Mouse (Mus musculus) CH12.LX (cell line): ENCODE results near the gene G530012D18Rik. TPM values are rescaled to one million over a fixed set of nuclear protein-coding genes. Genes with fewer than 3 reads are reported as not detected.
A peak's percentile ranks its signal among the peaks of the same experiment; 100 is the strongest.
"Not testable (repeated sequence)": the region's sequence is repeated elsewhere in the genome, so short reads cannot be mapped to it uniquely, and the experiment has no call there.

ENCODE experiments used
- DNase-seq: peaks from one replicate; pipeline ENCODE4 v3.0.0-alpha.2; 2013; ENCODE audit errors: extremely low read depth
- H3K27ac ChIP-seq: 2 replicates; pipeline ENCODE4 v1.5.1; 2012; ENCODE audit warnings: low read depth, mild to moderate bottlenecking, control low read depth, moderate library complexity; ENCODE audit not compliant: insufficient read depth
- H3K27me3 ChIP-seq: replicated peaks from 2 replicates; pipeline ENCODE3; 2012; ENCODE audit warnings: inconsistent platforms
- H3K36me3 ChIP-seq, 2 experiments: replicated peaks in 1 of 2; 2 replicates each; pipeline versions ENCODE3 to v1.6.1; 2012; ENCODE audit warnings: inconsistent platforms in 1 of 2, low read length in 1 of 2, mild to moderate bottlenecking in 1 of 2, mixed read lengths in 1 of 2, moderate library complexity in 1 of 2; ENCODE audit not compliant: control insufficient read depth in 1 of 2, insufficient read depth in 1 of 2
- H3K4me1 ChIP-seq, 2 experiments: 2 replicates each; pipeline ENCODE4 v1.6.1; 2012; ENCODE audit warnings: inconsistent platforms in 1 of 2, moderate library complexity in 1 of 2; ENCODE audit not compliant: insufficient read depth in 2 of 2, control insufficient read depth in 1 of 2
- H3K4me2 ChIP-seq: 2 replicates; pipeline ENCODE4 v1.6.1; 2012; ENCODE audit warnings: low read depth, mild to moderate bottlenecking, control low read depth; ENCODE audit not compliant: poor library complexity, insufficient read depth, severe bottlenecking
- H3K4me3 ChIP-seq, 3 experiments: fragments of 150-350 bp in 1 of 3; sonication (generic) in 1 of 3; replicated peaks in 1 of 3; 2 replicates each; pipeline versions ENCODE3 to v1.5.1; 2011 to 2012; ENCODE audit warnings: low read depth in 2 of 3, low read length in 2 of 3, mild to moderate bottlenecking in 2 of 3, moderate library complexity in 2 of 3, control low read depth in 1 of 3, improper control_type of control experiment in 1 of 3, inconsistent platforms in 1 of 3, mixed read lengths in 1 of 3; ENCODE audit not compliant: poor library complexity in 1 of 3
- H3K79me2 ChIP-seq: replicated peaks from 2 replicates; pipeline ENCODE4 v1.6.1; 2012; ENCODE audit warnings: mild to moderate bottlenecking, moderate library complexity; ENCODE audit not compliant: control insufficient read depth, poor library complexity, insufficient read depth, severe bottlenecking; ENCODE audit errors: extremely low read depth
- H3K9ac ChIP-seq: 2 replicates; pipeline ENCODE4 v1.6.1; 2012; ENCODE audit warnings: low read depth, mild to moderate bottlenecking, control low read depth, moderate library complexity; ENCODE audit not compliant: insufficient read depth
- H3K9me3 ChIP-seq: replicated peaks from 2 replicates; pipeline ENCODE3; 2012; ENCODE audit warnings: low read length, inconsistent platforms, mixed read lengths
- ELF1 ChIP-seq: IDR thresholded peaks from 2 replicates; pipeline ENCODE4 v1.6.1; 2014; ENCODE audit warnings: low read depth, mild to moderate bottlenecking, inconsistent platforms, low read length, improper control_type of control experiment
- EP300 ChIP-seq: IDR thresholded peaks from 2 replicates; pipeline ENCODE4 v1.6.1; 2011; ENCODE audit warnings: low read length, improper control_type of control experiment
- ETS1 ChIP-seq: conservative IDR thresholded peaks from 2 replicates; pipeline ENCODE4 v1.6.1; 2012; ENCODE audit warnings: low read depth, mild to moderate bottlenecking, inconsistent platforms, low read length, improper control_type of control experiment, moderate library complexity
- IRF4 ChIP-seq: IDR thresholded peaks from 2 replicates; pipeline ENCODE4 v1.6.1; 2014; ENCODE audit warnings: low read depth, mild to moderate bottlenecking, inconsistent platforms, low read length, improper control_type of control experiment
- TCF12 ChIP-seq: IDR thresholded peaks from 2 replicates; pipeline ENCODE4 v1.6.1; 2014; ENCODE audit warnings: low read depth, mild to moderate bottlenecking, inconsistent platforms, low read length, improper control_type of control experiment
- dilution Hi-C: fragments of 300-500 bp; cut with MboI; formaldehyde crosslinking; loops from 2 replicates; pipeline ENCODE4 v1.14.3; 2020; ENCODE audit warnings: low sequenced_read_pairs; ENCODE audit not compliant: extremely low pct_unique_long_range_greater_than_20kb, extremely low pct_ligation_motif_present
- in situ Hi-C: fragments of 300-500 bp; cut with MboI; formaldehyde crosslinking; loops from 3 replicates; pipeline ENCODE4 v1.14.3; 2019; ENCODE audit warnings: low sequenced_read_pairs, low pct_ligation_motif_present, low pct_unique_long_range_greater_than_20kb, mixed read lengths
- polyA plus RNA-seq: library from polyadenylated mRNA; unstranded; fragments of >175 nt; gene quantifications from 2 replicates; pipeline ENCODE4 v1.2.1, GENCODE M21; 2012; ENCODE audit warnings: low read depth; ENCODE audit not compliant: insufficient read length
- total RNA-seq, 2 experiments: library from RNA; depleted of rRNA; stranded (reverse); fragments of 300-350 nt in 1 of 2; fragments of >200 nt in 1 of 2; gene quantifications; 2 replicates each; pipeline ENCODE4 v1.2.3; 2012 to 2014

Gene G530012D18Rik
- total RNA-seq (2012; rRNA removed), result 9.1 and 10.4 TPM in 2 replicates
- total RNA-seq (2014; rRNA removed), result not detected in 2 replicates
- 69.3 and 72.5 TPM in 2 replicates for polyA plus RNA-seq

GRCm38 (mm10) chr1:85575376-85575775 lies at the start of gene G530012D18Rik:
G530012D18Rik (plus strand) TSS chr1:85575676.
- H3K9ac ChIP-seq, dilution Hi-C loops, in situ Hi-C loops, H3K4me1 ChIP-seq, H3K27me3 ChIP-seq, H3K4me2 ChIP-seq, H3K9me3 ChIP-seq, DNase-seq, H3K79me2 ChIP-seq, H3K27ac ChIP-seq, H3K36me3 ChIP-seq, H3K4me3 ChIP-seq: not testable (repeated sequence)

GRCm38 (mm10) chr1:85526401-85526800 lies 49.1 kb upstream of the G530012D18Rik start:
- H3K4me1 ChIP-seq, DNase-seq, H3K9ac ChIP-seq, H3K27me3 ChIP-seq, in situ Hi-C loops, H3K79me2 ChIP-seq, H3K36me3 ChIP-seq, H3K4me3 ChIP-seq, dilution Hi-C loops, H3K27ac ChIP-seq, H3K9me3 ChIP-seq: not testable (repeated sequence)
- H3K4me2 ChIP-seq, result peak overlapping the region; percentile 9; the same call in 1 of the 2 replicates
- 0 out of 2 replicates have a peak, but pooled peaks have one; percentile 21 for TF ChIP-seq ELF1

- dilution Hi-C loops, H3K4me3 ChIP-seq, H3K27me3 ChIP-seq, H3K36me3 ChIP-seq, H3K79me2 ChIP-seq, H3K9me3 ChIP-seq, H3K4me2 ChIP-seq, H3K27ac ChIP-seq, H3K4me1 ChIP-seq, in situ Hi-C loops, H3K9ac ChIP-seq, DNase-seq: not testable (repeated sequence)
Measured at GRCm38 (mm10) chr1:85528451-85529110, 46.9 kb upstream of the G530012D18Rik start.

- H3K9me3 ChIP-seq, H3K36me3 ChIP-seq, dilution Hi-C loops, H3K27me3 ChIP-seq, H3K4me3 ChIP-seq, in situ Hi-C loops, H3K9ac ChIP-seq, H3K79me2 ChIP-seq, H3K4me1 ChIP-seq: not testable (repeated sequence)
- TF ChIP-seq TCF12 (peak; percentile 12; the same call in 1 of the 2 replicates), ETS1 (peak; percentile 46), EP300 (peak; percentile 53), IRF4 (peak; percentile 74)
- DNase-seq, result peak; percentile 74
- peak overlapping the region; percentile 57; the same call in 1 of the 2 replicates for H3K27ac ChIP-seq
- 0 out of 2 replicates have a peak overlapping the region, but pooled peaks have one; percentile 31 for H3K4me2 ChIP-seq
Measured at GRCm38 (mm10) chr1:85543818-85544217, 31.7 kb upstream of the G530012D18Rik start.
